Mouse (Mus musculus): ENCODE measurements around the gene Fbp1.

DNA sequence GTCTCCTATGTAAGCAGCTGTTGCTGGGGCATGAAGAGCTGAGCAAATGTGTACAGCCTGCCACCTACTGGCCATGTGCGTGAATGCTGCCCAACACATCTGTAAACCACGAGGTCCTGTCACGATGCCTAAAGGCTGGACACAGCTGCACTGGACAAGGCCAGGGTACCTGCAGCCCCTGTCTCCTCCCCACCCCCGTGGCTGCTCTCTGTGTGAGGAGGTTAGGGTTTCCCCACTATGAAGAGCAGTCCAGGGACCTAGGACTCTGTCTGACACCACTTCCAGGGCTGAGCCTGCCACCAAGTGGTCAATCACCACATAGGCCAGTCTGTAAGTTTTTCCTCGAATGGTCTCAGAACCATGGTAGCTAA is 31.8 kb downstream of the Fbp1 start:
- peak; percentile 92 for TF ChIP-seq CTCF (IDR thresholded peaks at IDR 0.05; ENCODE audit: low read depth)
- no peak for TF ChIP-seq EP300 (IDR thresholded peaks at IDR 0.05; ENCODE audit: low read depth)

All from liver, postnatal 0 days (tissue).